Mouse (Mus musculus): ENCODE measurements around the gene Tnfrsf12a. TPM values are rescaled to one million over a fixed set of nuclear protein-coding genes. Genes with fewer than 3 reads are reported as not detected.

Gene Tnfrsf12a
- polyA plus RNA-seq, 1 experiment from 2014 or later, result 16.4 TPM

GRCm38 (mm10) chr17:23664556-23665021 lies 12.7 kb downstream of the Tnfrsf12a start:
- Histone ChIP-seq H3K9ac (ENCODE audit: low read depth, low read length) (no peak overlapping the region), H3K4me3 (ENCODE audit: low read length) (no peak overlapping the region), H3K27me3 (ENCODE audit: control insufficient read depth, insufficient read depth, low read length) (peaks cover 35% of the 10 kb centered on the region), H3K9me3 (ENCODE audit: control insufficient read depth, low read length) (no peaks in the 10 kb centered on the region), H3K4me1 (ENCODE audit: control insufficient read depth, insufficient read depth, low read length) (no peaks in the 10 kb centered on the region; the same call in 1 of the 2 replicates), H3K27ac (ENCODE audit: low read depth, low read length) (no peak overlapping the region), H3K36me3 (ENCODE audit: control insufficient read depth, insufficient read depth, low read length) (peaks cover 30% of the 10 kb centered on the region), H3K4me2 (replicated peaks; ENCODE audit: low read depth, low read length) (no peak overlapping the region)
- WGBS, result 8% methylated on average over 5 of the region's 5 CpGs
- ATAC-seq (ENCODE audit: low FRiP score, low TSS enrichment), result no peak; the same call in 1 of the 2 replicates

- Histone ChIP-seq H3K36me3 (ENCODE audit: control insufficient read depth, insufficient read depth, low read length) (peaks cover 6% of the 10 kb centered on the region), H3K9ac (ENCODE audit: low read depth, low read length) (no peak overlapping the region), H3K4me2 (replicated peaks; ENCODE audit: low read depth, low read length) (no peak overlapping the region), H3K27me3 (ENCODE audit: control insufficient read depth, insufficient read depth, low read length) (peaks cover 37% of the 10 kb centered on the region), H3K27ac (ENCODE audit: low read depth, low read length) (no peak overlapping the region), H3K9me3 (ENCODE audit: control insufficient read depth, low read length) (no peaks in the 10 kb centered on the region), H3K4me1 (ENCODE audit: control insufficient read depth, insufficient read depth, low read length) (no peaks in the 10 kb centered on the region; the same call in 1 of the 2 replicates), H3K4me3 (ENCODE audit: low read length) (no peak overlapping the region)
- WGBS, result 0% methylated on average over 9 of the region's 9 CpGs
- no peak for ATAC-seq (ENCODE audit: low FRiP score, low TSS enrichment)
Measured at GRCm38 (mm10) chr17:23661526-23661925, 15.7 kb downstream of the Tnfrsf12a start.

DNA sequence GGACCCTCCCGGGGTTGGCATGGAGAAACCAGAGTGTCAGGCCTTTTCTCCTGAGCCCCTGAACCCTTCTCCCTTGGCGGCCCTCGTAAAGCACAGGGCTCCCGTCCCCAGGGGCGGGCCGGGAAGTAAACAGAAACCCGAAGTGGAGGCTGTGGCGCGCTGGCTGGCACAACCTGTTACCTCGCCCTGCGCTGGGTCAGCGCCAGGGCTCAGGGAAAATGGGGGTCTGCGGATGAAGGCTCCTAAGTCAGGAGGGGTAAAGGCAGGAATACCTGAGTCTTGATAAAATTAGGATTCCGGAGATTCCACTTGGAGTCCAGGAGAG lies 16.4 kb downstream of the Tnfrsf12a start:
- no peak overlapping the region for H3K27ac ChIP-seq (ENCODE audit: low read depth, low read length)
- 2% methylated on average over 13 of the region's 14 CpGs for WGBS
- no peaks in the 10 kb centered on the region; the same call in 1 of the 2 replicates for H3K4me1 ChIP-seq (ENCODE audit: control insufficient read depth, insufficient read depth, low read length)
- peaks cover 37% of the 10 kb centered on the region for H3K27me3 ChIP-seq (ENCODE audit: control insufficient read depth, insufficient read depth, low read length)
- peak overlapping the region; percentile 27 for H3K4me3 ChIP-seq (ENCODE audit: low read length)
- H3K4me2 ChIP-seq (replicated peaks; ENCODE audit: low read depth, low read length), result peak overlapping the region; percentile 43
- H3K9me3 ChIP-seq (ENCODE audit: control insufficient read depth, low read length), result no peaks in the 10 kb centered on the region
- no peak overlapping the region; the same call in 1 of the 2 replicates for H3K9ac ChIP-seq (ENCODE audit: low read depth, low read length)
- ATAC-seq (ENCODE audit: low FRiP score, low TSS enrichment), result 0 out of 2 replicates have a peak, but pooled peaks have one; percentile 8
- H3K36me3 ChIP-seq (ENCODE audit: control insufficient read depth, insufficient read depth, low read length), result peaks cover under 1% of the 10 kb centered on the region; the same call in 1 of the 2 replicates

DNA sequence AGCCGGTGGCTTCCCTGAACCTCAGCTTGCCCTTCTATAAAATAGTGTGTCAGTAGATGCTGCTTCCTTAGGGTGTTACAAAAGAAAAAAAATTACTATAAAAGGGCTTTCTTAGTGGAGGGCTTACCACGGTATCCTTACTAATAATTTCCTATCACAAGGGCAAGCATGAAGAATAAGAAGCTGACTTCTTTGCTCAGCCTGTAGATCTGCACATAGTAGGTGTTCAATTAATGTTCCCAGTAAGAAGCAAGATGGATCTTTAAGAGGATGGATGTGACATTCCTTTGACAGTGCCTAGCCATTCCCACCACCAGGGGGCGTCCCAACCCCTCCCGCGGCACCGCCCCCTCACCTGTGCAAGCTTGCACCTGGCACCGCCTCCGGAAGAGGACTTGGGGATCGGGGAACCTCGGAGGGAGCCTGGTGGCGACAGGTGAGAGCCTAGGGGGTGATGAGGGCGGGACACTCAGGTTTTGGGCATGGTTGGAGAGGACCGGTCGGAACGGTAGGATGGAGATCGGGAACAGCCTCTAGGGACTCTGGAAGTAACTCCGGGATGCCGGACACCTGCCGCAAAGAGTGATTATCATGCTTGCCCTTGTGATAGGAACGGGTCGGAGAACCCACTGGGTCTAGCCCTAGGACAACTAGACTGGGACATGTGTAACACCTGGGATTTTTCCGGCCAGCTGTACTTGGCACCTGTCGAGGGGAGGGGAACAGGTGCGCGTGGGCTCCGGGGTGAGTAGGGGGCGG lies 17.0 kb downstream of the Tnfrsf12a start, which contains the start of gene Bicdl2:
Bicdl2 (plus strand) TSS at position 390 of the 759 bp plus-strand sequence.
- H3K27me3 ChIP-seq (ENCODE audit: control insufficient read depth, insufficient read depth, low read length), result peaks cover 37% of the 10 kb centered on the region
- no peak within 1 kb of the TSS for H3K27ac ChIP-seq (ENCODE audit: low read depth, low read length)
- 0 out of 2 replicates have a peak, but pooled peaks have one; percentile 11 for ATAC-seq (ENCODE audit: low FRiP score, low TSS enrichment)
- H3K4me3 ChIP-seq (ENCODE audit: low read length), result peak within 1 kb of the TSS; percentile 27
- WGBS, result 5% methylated on average over 27 of the region's 27 CpGs
- H3K36me3 ChIP-seq (ENCODE audit: control insufficient read depth, insufficient read depth, low read length), result no peaks in the 10 kb centered on the region
- no peaks in the 10 kb centered on the region; the same call in 1 of the 2 replicates for H3K4me1 ChIP-seq (ENCODE audit: control insufficient read depth, insufficient read depth, low read length)
- peak within 1 kb of the TSS; percentile 43 for H3K4me2 ChIP-seq (replicated peaks; ENCODE audit: low read depth, low read length)
- no peaks in the 10 kb centered on the region for H3K9me3 ChIP-seq (ENCODE audit: control insufficient read depth, low read length)
- no peak within 1 kb of the TSS; the same call in 1 of the 2 replicates for H3K9ac ChIP-seq (ENCODE audit: low read depth, low read length)

- H3K4me3 ChIP-seq (ENCODE audit: low read length), result no peak overlapping the region
- no peaks in the 10 kb centered on the region for H3K9me3 ChIP-seq (ENCODE audit: control insufficient read depth, low read length)
- H3K9ac ChIP-seq (ENCODE audit: low read depth, low read length), result no peak overlapping the region
- H3K36me3 ChIP-seq (ENCODE audit: control insufficient read depth, insufficient read depth, low read length), result no peaks in the 10 kb centered on the region
- no peak for ATAC-seq (ENCODE audit: low FRiP score, low TSS enrichment)
- H3K4me1 ChIP-seq (ENCODE audit: control insufficient read depth, insufficient read depth, low read length), result no peaks in the 10 kb centered on the region; the same call in 1 of the 2 replicates
- no peak overlapping the region for H3K27ac ChIP-seq (ENCODE audit: low read depth, low read length)
- H3K27me3 ChIP-seq (ENCODE audit: control insufficient read depth, insufficient read depth, low read length), result peaks cover 37% of the 10 kb centered on the region
- H3K4me2 ChIP-seq (replicated peaks; ENCODE audit: low read depth, low read length), result no peak overlapping the region
- WGBS, result 81% methylated on average over 3 of the region's 3 CpGs
Measured at GRCm38 (mm10) chr17:23658450-23658849, 18.8 kb downstream of the Tnfrsf12a start.

DNA sequence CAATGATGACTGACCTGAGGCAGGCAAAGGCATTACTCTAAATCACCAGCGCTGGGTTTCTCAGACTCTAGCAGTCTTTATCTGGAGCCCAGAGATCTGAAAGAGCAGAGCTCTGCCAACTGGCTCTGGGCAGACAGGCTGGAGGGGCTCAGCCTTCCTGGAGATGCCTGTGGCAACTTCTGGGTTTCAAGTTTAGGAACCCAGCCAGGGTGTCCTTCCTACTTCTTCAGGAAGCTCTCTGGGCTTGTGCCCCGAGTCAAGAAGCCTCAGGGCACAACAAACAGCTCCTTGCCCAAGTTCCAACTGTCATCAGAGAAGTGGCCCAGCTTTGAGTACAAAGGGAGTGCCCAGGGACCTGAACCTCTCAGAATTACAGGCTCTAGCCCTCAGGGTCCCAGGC lies 22.9 kb downstream of the Tnfrsf12a start:
- H3K36me3 ChIP-seq (ENCODE audit: control insufficient read depth, insufficient read depth, low read length), result no peaks in the 10 kb centered on the region
- H3K27me3 ChIP-seq (ENCODE audit: control insufficient read depth, insufficient read depth, low read length), result no peaks in the 10 kb centered on the region
- H3K4me1 ChIP-seq (ENCODE audit: control insufficient read depth, insufficient read depth, low read length), result no peaks in the 10 kb centered on the region
- no peaks in the 10 kb centered on the region for H3K9me3 ChIP-seq (ENCODE audit: control insufficient read depth, low read length)
- no peak overlapping the region for H3K9ac ChIP-seq (ENCODE audit: low read depth, low read length)
- 79% methylated on average over 2 of the region's 2 CpGs for WGBS
- no peak overlapping the region for H3K4me2 ChIP-seq (replicated peaks; ENCODE audit: low read depth, low read length)
- no peak overlapping the region for H3K27ac ChIP-seq (ENCODE audit: low read depth, low read length)
- no peak for ATAC-seq (ENCODE audit: low FRiP score, low TSS enrichment)
- no peak overlapping the region for H3K4me3 ChIP-seq (ENCODE audit: low read length)

- Histone ChIP-seq H3K4me2 (replicated peaks; ENCODE audit: low read depth, low read length) (no peak overlapping the region), H3K36me3 (ENCODE audit: control insufficient read depth, insufficient read depth, low read length) (no peaks in the 10 kb centered on the region), H3K27me3 (ENCODE audit: control insufficient read depth, insufficient read depth, low read length) (no peaks in the 10 kb centered on the region), H3K9me3 (ENCODE audit: control insufficient read depth, low read length) (no peaks in the 10 kb centered on the region), H3K4me3 (ENCODE audit: low read length) (no peak overlapping the region), H3K27ac (ENCODE audit: low read depth, low read length) (no peak overlapping the region), H3K9ac (ENCODE audit: low read depth, low read length) (no peak overlapping the region), H3K4me1 (ENCODE audit: control insufficient read depth, insufficient read depth, low read length) (no peaks in the 10 kb centered on the region)
- 55% methylated on average over 6 of the region's 6 CpGs for WGBS
- ATAC-seq (ENCODE audit: low FRiP score, low TSS enrichment), result no peak
Measured at GRCm38 (mm10) chr17:23654001-23654400, 23.3 kb downstream of the Tnfrsf12a start.

DNA sequence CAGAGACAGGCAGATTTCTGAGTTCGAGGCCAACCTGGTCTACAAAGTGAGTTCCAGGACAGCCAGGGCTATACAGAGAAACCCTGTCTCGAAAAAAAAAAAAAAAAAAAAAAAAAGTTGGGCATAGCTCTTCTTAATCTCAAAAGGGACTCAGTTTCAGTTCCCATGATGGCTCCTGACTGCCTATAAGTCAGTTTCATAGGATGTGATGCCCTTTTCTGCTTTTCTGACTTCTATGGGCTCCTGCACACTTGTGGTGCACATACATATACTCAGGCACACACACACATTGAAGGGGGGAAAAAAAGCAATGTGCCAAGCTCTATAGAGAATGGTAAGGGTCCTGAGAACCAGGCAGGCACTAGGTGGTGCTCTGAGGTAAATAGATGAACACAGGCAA lies 23.9 kb downstream of the Tnfrsf12a start:
- 83% methylated on average over 1 of the region's 2 CpGs for WGBS
- Histone ChIP-seq H3K9me3 (ENCODE audit: control insufficient read depth, low read length) (no peaks in the 10 kb centered on the region), H3K4me2 (replicated peaks; ENCODE audit: low read depth, low read length) (no peak overlapping the region), H3K27ac (ENCODE audit: low read depth, low read length) (no peak overlapping the region), H3K27me3 (ENCODE audit: control insufficient read depth, insufficient read depth, low read length) (no peaks in the 10 kb centered on the region), H3K36me3 (ENCODE audit: control insufficient read depth, insufficient read depth, low read length) (no peaks in the 10 kb centered on the region), H3K4me3 (ENCODE audit: low read length) (no peak overlapping the region), H3K9ac (ENCODE audit: low read depth, low read length) (no peak overlapping the region), H3K4me1 (ENCODE audit: control insufficient read depth, insufficient read depth, low read length) (no peaks in the 10 kb centered on the region)
- no peak for ATAC-seq (ENCODE audit: low FRiP score, low TSS enrichment)

GRCm38 (mm10) chr17:23651363-23651762 lies 25.9 kb downstream of the Tnfrsf12a start:
- H3K4me2 ChIP-seq (replicated peaks; ENCODE audit: low read depth, low read length), result no peak overlapping the region
- ATAC-seq (ENCODE audit: low FRiP score, low TSS enrichment), result no peak
- WGBS, result 80% methylated on average over 6 of the region's 6 CpGs
- H3K36me3 ChIP-seq (ENCODE audit: control insufficient read depth, insufficient read depth, low read length), result no peaks in the 10 kb centered on the region
- H3K4me1 ChIP-seq (ENCODE audit: control insufficient read depth, insufficient read depth, low read length), result no peaks in the 10 kb centered on the region
- H3K27me3 ChIP-seq (ENCODE audit: control insufficient read depth, insufficient read depth, low read length), result no peaks in the 10 kb centered on the region
- no peak overlapping the region for H3K4me3 ChIP-seq (ENCODE audit: low read length)
- no peak overlapping the region for H3K9ac ChIP-seq (ENCODE audit: low read depth, low read length)
- no peak overlapping the region for H3K27ac ChIP-seq (ENCODE audit: low read depth, low read length)
- no peaks in the 10 kb centered on the region for H3K9me3 ChIP-seq (ENCODE audit: control insufficient read depth, low read length)
